Mouse (Mus musculus) retina, adult 2 months (tissue): ENCODE data around the gene Frmd6.
A peak's percentile ranks its signal among the peaks of the same experiment; 100 is the strongest.

Experiments used
- DNase-seq: peaks from one replicate; pipeline ENCODE4 v3.0.0-alpha.2; 2012; ENCODE audit warnings: low read depth, low spot score

Frmd6 gene

GRCm38 (mm10) chr12:70824729-70825650, at the start of gene Frmd6:
Gene Frmd6, plus strand, starts transcription at chr12:70825514.
- DNase-seq: peak; percentile 89

- DNase-seq: no peak
Measured at GRCm38 (mm10) chr12:70775609-70776008, 49.7 kb upstream of the Frmd6 start.

GRCm38 (mm10) chr12:70776683-70777082, 48.6 kb upstream of the Frmd6 start:
- DNase-seq: no peak

GRCm38 (mm10) chr12:70777466-70777865, 47.8 kb upstream of the Frmd6 start:
- DNase-seq: no peak

- DNase-seq: no peak
Measured at GRCm38 (mm10) chr12:70777866-70778265, 47.4 kb upstream of the Frmd6 start.

- DNase-seq: no peak
Measured at GRCm38 (mm10) chr12:70778271-70778670, 47.0 kb upstream of the Frmd6 start.

- DNase-seq: no peak
Measured at GRCm38 (mm10) chr12:70778724-70779123, 46.6 kb upstream of the Frmd6 start.

- DNase-seq: no peak
Measured at GRCm38 (mm10) chr12:70783049-70783448, 42.3 kb upstream of the Frmd6 start.

GRCm38 (mm10) chr12:70783475-70784239, 41.7 kb upstream of the Frmd6 start:
- DNase-seq: no peak

- no peak for DNase-seq
Measured at GRCm38 (mm10) chr12:70784240-70784705, 41.0 kb upstream of the Frmd6 start.

GRCm38 (mm10) chr12:70789341-70789740, 36.0 kb upstream of the Frmd6 start:
- DNase-seq: no peak

GRCm38 (mm10) chr12:70793291-70793690, 32.0 kb upstream of the Frmd6 start:
- DNase-seq: no peak

GRCm38 (mm10) chr12:70794543-70795388, 30.5 kb upstream of the Frmd6 start:
- DNase-seq: no peak

- DNase-seq: no peak
Measured at GRCm38 (mm10) chr12:70795389-70795711, 30.0 kb upstream of the Frmd6 start.

GRCm38 (mm10) chr12:70798496-70798895, 26.8 kb upstream of the Frmd6 start:
- no peak for DNase-seq

GRCm38 (mm10) chr12:70799231-70800002, 25.9 kb upstream of the Frmd6 start:
- no peak for DNase-seq

GRCm38 (mm10) chr12:70800086-70800485, 25.2 kb upstream of the Frmd6 start:
- DNase-seq: no peak

GRCm38 (mm10) chr12:70801361-70801760, 24.0 kb upstream of the Frmd6 start:
- no peak for DNase-seq

- DNase-seq: no peak
Measured at GRCm38 (mm10) chr12:70803494-70803893, 21.8 kb upstream of the Frmd6 start.

GRCm38 (mm10) chr12:70804989-70805388, 20.3 kb upstream of the Frmd6 start:
- no peak for DNase-seq

GRCm38 (mm10) chr12:70807543-70807942, 17.8 kb upstream of the Frmd6 start:
- no peak for DNase-seq
